Mouse (Mus musculus): Measurements from ENCODE around the gene Acsf3.

DNA sequence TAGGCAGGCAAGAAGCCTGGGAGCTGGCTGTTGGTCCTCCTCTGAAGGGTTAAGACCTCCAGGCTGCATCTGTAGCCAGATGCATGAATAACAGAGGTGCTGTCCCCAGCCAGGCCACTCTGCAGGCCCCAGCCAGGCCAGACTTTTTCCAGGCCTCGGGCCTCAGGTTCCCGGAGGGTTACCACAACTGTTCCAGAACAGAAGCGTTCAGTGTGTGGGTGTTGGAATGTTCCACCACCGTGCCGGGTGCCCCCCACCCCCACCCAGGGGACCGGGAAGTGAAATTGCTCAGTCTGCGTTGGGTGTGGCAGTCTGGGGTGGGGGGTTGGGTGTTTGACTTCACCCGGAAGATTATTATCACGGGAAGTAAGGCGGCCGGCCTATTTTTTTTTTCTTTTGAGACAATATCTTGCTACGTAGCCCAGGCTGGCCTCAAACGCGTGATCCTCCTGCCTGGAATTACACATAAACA lies 12.0 kb upstream of the Acsf3 start:
- TF ChIP-seq CTCF (IDR thresholded peaks at IDR 0.05; ENCODE audit: extremely low read depth, insufficient read depth, low read length) (no peak), POLR2A (IDR thresholded peaks at IDR 0.05; ENCODE audit: extremely low read depth, insufficient read depth, low read length) (no peak)

All from cortical plate, adult 2 months (tissue).